Mouse (Mus musculus) heart, postnatal 0 days (tissue): ENCODE data around the gene Kcnn3.

Experiments used
- CTCF ChIP-seq: IDR thresholded peaks from 2 replicates; pipeline ENCODE4 v1.5.1; 2016; ENCODE audit warnings: antibody characterized with exemption, control low read depth, low read depth
- EP300 ChIP-seq: IDR thresholded peaks from 2 replicates; pipeline ENCODE4 v1.6.1; 2016; ENCODE audit warnings: antibody characterized with exemption, low read depth

- TF ChIP-seq EP300 (no peak), CTCF (no peak)
Measured at GRCm38 (mm10) chr3:89631750-89632149, 111.8 kb downstream of the Kcnn3 start.
